In the genomic region with DNA sequence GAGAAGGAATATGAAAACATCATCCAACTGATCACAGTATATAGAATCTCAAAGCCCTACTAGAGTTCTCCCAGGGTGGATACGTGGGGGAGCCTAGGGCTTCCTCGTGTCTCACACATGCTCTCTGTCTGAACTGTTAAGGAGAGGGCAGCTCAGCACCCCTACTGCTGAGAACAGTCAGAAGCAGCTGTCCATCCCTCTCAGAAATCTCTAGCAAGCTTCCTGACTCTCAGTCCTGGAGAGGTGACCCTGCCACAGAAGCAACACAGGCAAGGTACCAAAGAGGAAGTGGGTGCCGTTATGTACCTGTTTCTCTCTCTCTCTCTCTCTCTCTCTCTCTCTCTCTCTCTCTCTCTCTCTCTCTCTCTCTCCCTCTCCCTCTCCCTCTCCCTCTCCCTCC, we compare ENCODE assay signal across 22 mouse cellular contexts.
A peak's percentile ranks its signal among the peaks of the same experiment; 100 is the strongest.
DNase-seq lines count a peak whose midpoint lies in the region; ATAC-seq lines count a peak whose summit lies in the region.
"Had no signal": no experiment of that assay in that cellular context is flagged by ENCODE, and none has a peak within 500 bp of the region (broad histone marks: within the 10 kb centered on the region; RNA-seq: fewer than 3 reads in every experiment).

No protein-coding gene starts in this region.

- H3K36me3 ChIP-seq in midbrain, embryonic 10.5 days: no peaks in the 10 kb centered on the region
- H3K36me3 ChIP-seq: embryonic facial prominence, embryonic 12.5 days; forebrain, embryonic 12.5 days; heart, embryonic 13.5 days; hindbrain, embryonic 13.5 days had no signal

- no peaks in the 10 kb centered on the region for H3K27me3 ChIP-seq in midbrain, embryonic 10.5 days (ENCODE audit: low read depth, poor library complexity, severe bottlenecking)
- H3K27me3 ChIP-seq: embryonic facial prominence, embryonic 12.5 days; forebrain, embryonic 12.5 days; heart, embryonic 13.5 days; hindbrain, embryonic 13.5 days; Patski had no signal

- H3K9me3 ChIP-seq in midbrain, embryonic 10.5 days (replicated peaks): no peaks in the 10 kb centered on the region
- H3K9me3 ChIP-seq: embryonic facial prominence, embryonic 12.5 days; forebrain, embryonic 12.5 days; heart, embryonic 13.5 days; hindbrain, embryonic 13.5 days had no signal

- 75% methylated on average over 3 of the region's 3 CpGs for WGBS in midbrain, embryonic 10.5 days

- peak; percentile 34 for DNase-seq in heart, adult 11 months
- no peak for DNase-seq in heart, postnatal 10 days
- DNase-seq in A20 (ENCODE audit: low read depth, low spot score): peak; percentile 44
- DNase-seq in induced T-regulatory cell, adult 2 months (ENCODE audit: low read depth): peak; percentile 71
- no peak for DNase-seq in right cerebral cortex, postnatal 36 days (ENCODE audit: low spot score in 2 of 2)
- no peak for DNase-seq in neural tube, embryonic 10.5 days (ENCODE audit: extremely low spot score, low spot score)
- no peak for DNase-seq in midbrain, embryonic 10.5 days (ENCODE audit: low spot score)
- DNase-seq: adrenal gland, adult 8-10 months; cerebellum, adult 11 months; cerebellum, adult 8-10 months; cerebellum, postnatal 25 days; gastrocnemius, adult 2 months; gastrocnemius, postnatal 25 days; heart, postnatal 4 days had no signal

- no peak overlapping the region for H3K27ac ChIP-seq in midbrain, embryonic 10.5 days (replicated peaks)
- H3K27ac ChIP-seq: embryonic facial prominence, embryonic 12.5 days; forebrain, embryonic 12.5 days; gastrocnemius, adult 2 months; heart, embryonic 13.5 days; hindbrain, embryonic 13.5 days; hindbrain, postnatal 0 days had no signal

- no peak overlapping the region for H3K4me3 ChIP-seq in midbrain, embryonic 10.5 days
- H3K4me3 ChIP-seq: embryonic facial prominence, embryonic 12.5 days; forebrain, embryonic 12.5 days; gastrocnemius, adult 2 months; heart, embryonic 13.5 days; hindbrain, embryonic 13.5 days had no signal

- ATAC-seq in CD4-positive, CD25-positive, alpha-beta regulatory T cell, adult 4 months: peak; percentile 43
- ATAC-seq: hindbrain, postnatal 0 days; intestine, embryonic 16.5 days; Patski had no signal

- intact Hi-C loops in heart, postnatal 10 days (cut with DNase I): no loop called here

- peaks cover 13% of the 10 kb centered on the region for H3K4me1 ChIP-seq in midbrain, embryonic 10.5 days
- H3K4me1 ChIP-seq: embryonic facial prominence, embryonic 12.5 days; hindbrain, embryonic 13.5 days had no signal

Comparison
In these comparisons a context has a peak if more than half of its experiments do, and no peak if none do; other contexts are left out.
1. DNase-seq: peak in heart, adult 11 months (single experiment), A20 (single experiment) and induced T-regulatory cell, adult 2 months (single experiment); none in heart, postnatal 10 days (0 of 2), right cerebral cortex, postnatal 36 days (0 of 2), neural tube, embryonic 10.5 days (single experiment) and midbrain, embryonic 10.5 days (single experiment).